8 mouse cellular contexts compared by ENCODE assay signal in the genomic region with DNA sequence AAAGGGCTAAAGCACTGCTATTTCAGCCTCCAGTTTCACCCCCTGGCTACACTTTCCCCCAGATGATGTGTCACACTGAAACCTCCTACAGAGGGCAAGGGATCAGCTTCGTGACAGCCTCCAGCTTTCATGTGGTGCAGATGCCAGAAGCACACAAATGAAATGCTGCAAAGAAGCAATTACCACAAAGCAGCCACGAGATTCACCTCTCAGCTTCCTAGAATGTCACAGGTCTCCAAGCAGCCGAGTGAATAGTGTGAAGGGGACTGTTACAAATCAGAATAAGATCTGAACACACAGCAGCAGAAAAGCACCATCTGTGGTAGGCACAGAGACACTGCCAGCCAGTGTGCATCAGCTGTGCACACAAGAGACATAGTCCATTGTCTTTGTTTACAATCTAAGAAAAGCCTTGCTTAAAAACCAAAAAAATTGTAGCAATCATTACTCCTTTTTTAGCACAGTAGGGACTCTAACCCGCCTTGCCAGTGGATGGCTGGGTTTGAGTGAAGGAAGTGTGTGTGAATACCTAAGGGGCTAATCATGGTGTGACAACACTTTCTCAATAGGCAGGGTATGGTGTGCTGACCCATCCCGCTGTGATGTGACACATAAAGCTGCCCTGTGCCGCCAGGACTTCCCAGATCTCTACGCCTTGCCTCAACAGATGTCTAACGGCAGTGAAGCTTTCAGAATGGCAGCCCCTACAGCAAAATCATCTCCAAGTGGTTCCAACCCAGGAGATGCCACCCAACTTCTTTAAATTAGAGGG. TPM values are rescaled to one million over a fixed set of nuclear protein-coding genes. Genes with fewer than 3 reads are reported as not detected.
DNase-seq lines count a peak whose midpoint lies in the region; ATAC-seq lines count a peak whose summit lies in the region.

No protein-coding gene starts in this region.

- H3K9ac ChIP-seq in forebrain, embryonic 13.5 days = peak overlapping the region; percentile 30
- no peak overlapping the region for H3K9ac ChIP-seq in stomach, embryonic 15.5 days

- H3K4me1 ChIP-seq in forebrain, embryonic 13.5 days = peaks cover 34% of the 10 kb centered on the region
- H3K4me1 ChIP-seq in stomach, embryonic 15.5 days = 0 out of 2 replicates have a peak, but pooled peaks cover 9% of the 10 kb centered on the region

- peak; percentile 83 for ATAC-seq in forebrain, embryonic 13.5 days
- no peak for ATAC-seq in stomach, embryonic 15.5 days (ENCODE audit: insufficient read depth, low FRiP score, low read depth)

- no peak overlapping the region for H3K4me3 ChIP-seq in forebrain, embryonic 13.5 days
- H3K4me3 ChIP-seq in stomach, embryonic 15.5 days (replicated peaks) = no peak overlapping the region

- no peaks in the 10 kb centered on the region for H3K9me3 ChIP-seq in forebrain, embryonic 13.5 days (replicated peaks)
- H3K9me3 ChIP-seq in stomach, embryonic 15.5 days = no peaks in the 10 kb centered on the region

- no peaks in the 10 kb centered on the region for H3K36me3 ChIP-seq in forebrain, embryonic 13.5 days (ENCODE audit: poor library complexity, severe bottlenecking)
- no peaks in the 10 kb centered on the region for H3K36me3 ChIP-seq in stomach, embryonic 15.5 days

- H3K27ac ChIP-seq in forebrain, embryonic 13.5 days = peak overlapping the region; percentile 86
- H3K27ac ChIP-seq in stomach, embryonic 15.5 days = peak overlapping the region; percentile 44; the same call in 1 of the 2 replicates

- 14% methylated on average over 8 of the region's 8 CpGs for WGBS in forebrain, embryonic 13.5 days
- 31% methylated on average over 8 of the region's 8 CpGs for WGBS in stomach, embryonic 15.5 days

- no peaks in the 10 kb centered on the region for H3K27me3 ChIP-seq in forebrain, embryonic 13.5 days
- H3K27me3 ChIP-seq in stomach, embryonic 15.5 days (replicated peaks) = no peaks in the 10 kb centered on the region

- peak overlapping the region; percentile 15 for H3K4me2 ChIP-seq in forebrain, embryonic 13.5 days
- H3K4me2 ChIP-seq in stomach, embryonic 15.5 days = no peak overlapping the region

- DNase-seq in cerebellum, adult 11-12 months = peak; percentile 39
- no peak for DNase-seq in cerebellum, postnatal 4 days (ENCODE audit: low spot score in 2 of 2)
- DNase-seq in T-cell, adult 2 months (ENCODE audit: low spot score) = peak; percentile 77
- DNase-seq in lung, postnatal 4 days = peak; percentile 56 to 73
- DNase-seq in adrenal gland, adult 2 months = no peak
- DNase-seq in spleen, postnatal 4 days (ENCODE audit: low spot score in 2 of 2) = no peak

RNA-seq across cellular contexts. Expression of a gene that starts 14.5 kb away (rescaled TPM):
- polyA plus RNA-seq in forebrain, embryonic 13.5 days (2015; fragmentation: Nextera tagmentation; extraction: Ambion mirVana) = 22.2 and 22.7 TPM in 2 replicates
- 14.2 TPM in 2 replicates for polyA plus RNA-seq in stomach, embryonic 15.5 days (2015; fragmentation: Nextera tagmentation; extraction: Ambion mirVana)
- 10 to 100 TPM; 37.8 to 38.1 TPM for total RNA-seq in adrenal gland, adult 2 months (2021)
- polyA plus RNA-seq in adrenal gland, adult 2 months (2012; rRNA removed) = 14.3 and 20.4 TPM in 2 replicates

RNA-seq across cellular contexts. Expression of a gene that starts 36.6 kb away (rescaled TPM):
- polyA plus RNA-seq in forebrain, embryonic 13.5 days (2015; fragmentation: Nextera tagmentation; extraction: Ambion mirVana) = 1.6 and 1.9 TPM in 2 replicates
- polyA plus RNA-seq in stomach, embryonic 15.5 days (2015; fragmentation: Nextera tagmentation; extraction: Ambion mirVana) = 16.0 and 19.9 TPM in 2 replicates
- total RNA-seq in adrenal gland, adult 2 months (2021) = under 1 TPM; 0.21 to 0.23 TPM
- polyA plus RNA-seq in adrenal gland, adult 2 months (2012; rRNA removed) = 0.47 and 0.76 TPM in 2 replicates

RNA-seq across cellular contexts. Expression of a gene that starts 51.1 kb away (rescaled TPM):
- 7.4 and 8.9 TPM in 2 replicates for polyA plus RNA-seq in forebrain, embryonic 13.5 days (2015; fragmentation: Nextera tagmentation; extraction: Ambion mirVana)
- polyA plus RNA-seq in stomach, embryonic 15.5 days (2015; fragmentation: Nextera tagmentation; extraction: Ambion mirVana) = 6.4 and 8.2 TPM in 2 replicates
- total RNA-seq in adrenal gland, adult 2 months (2021) = 1 to 10 TPM; 1.5 to 3.2 TPM
- polyA plus RNA-seq in adrenal gland, adult 2 months (2012; rRNA removed) = 3.5 and 3.7 TPM in 2 replicates

Comparison
In these comparisons a context has a peak if more than half of its experiments do, and no peak if none do; other contexts are left out.
1. DNase-seq: peak in cerebellum, adult 11-12 months (single experiment), T-cell, adult 2 months (single experiment) and lung, postnatal 4 days (2 of 2); none in cerebellum, postnatal 4 days (0 of 2), adrenal gland, adult 2 months (single experiment) and spleen, postnatal 4 days (0 of 2).